Mouse (Mus musculus) forebrain, embryonic 14.5 days (tissue): ENCODE data around the gene Nek10. TPM values are rescaled to one million over a fixed set of nuclear protein-coding genes. Genes with fewer than 3 reads are reported as not detected.
A peak's percentile ranks its signal among the peaks of the same experiment; 100 is the strongest.

Source experiments
- ATAC-seq: fragments of 200-750 bp; cut with Nextera tagmentation; 2 replicates; pipeline ENCODE4 v1.8.0; 2017; ENCODE audit warnings: mild to moderate bottlenecking, moderate library complexity
- DNase-seq: peaks from one replicate; pipeline ENCODE4 v3.0.0-alpha.2; 2015; ENCODE audit warnings: low spot score
- H3K27ac ChIP-seq: fragments of 300-500 bp; sonication (generic); 2 replicates; pipeline ENCODE4 v1.5.1; 2014; ENCODE audit warnings: low read depth, mild to moderate bottlenecking, control low read depth, low read length, moderate library complexity
- H3K27me3 ChIP-seq: fragments of 300-500 bp; sonication (generic); replicated peaks from 2 replicates; pipeline ENCODE4 v1.6.1; 2014; ENCODE audit warnings: low read length, control low read depth, mixed read lengths; ENCODE audit not compliant: control insufficient read depth, insufficient read depth
- H3K36me3 ChIP-seq: fragments of 300-500 bp; sonication (generic); 2 replicates; pipeline ENCODE4 v1.6.1; 2014; ENCODE audit warnings: low read length, control low read depth; ENCODE audit not compliant: control insufficient read depth, insufficient read depth
- H3K4me1 ChIP-seq: fragments of 300-500 bp; sonication (generic); 2 replicates; pipeline ENCODE4 v1.6.1; 2014; ENCODE audit warnings: antibody characterized with exemption, low read length, control low read depth; ENCODE audit not compliant: control insufficient read depth, insufficient read depth
- H3K4me2 ChIP-seq: fragments of 300-500 bp; sonication (generic); 2 replicates; pipeline ENCODE4 v1.6.1; 2014; ENCODE audit warnings: mild to moderate bottlenecking, control low read depth, low read length
- H3K4me3 ChIP-seq: fragments of 300-500 bp; sonication (generic); 2 replicates; pipeline ENCODE4 v1.5.1; 2014; ENCODE audit warnings: low read depth, low read length, control low read depth
- H3K9ac ChIP-seq: fragments of 300-500 bp; sonication (generic); 2 replicates; pipeline ENCODE4 v1.6.1; 2014; ENCODE audit warnings: mild to moderate bottlenecking, low read length, control low read depth, moderate library complexity
- H3K9me3 ChIP-seq: fragments of 300-500 bp; sonication (generic); replicated peaks from 2 replicates; pipeline ENCODE4 v1.6.1; 2016; ENCODE audit warnings: low read length, control low read depth, mixed read lengths; ENCODE audit not compliant: control insufficient read depth
- WGBS: fragments of 180-500 bp; shearing (Covaris S2); extraction: QIAGEN DNeasy Blood & Tissue Kit; methylation state at CpG from one replicate; pipeline ENCODE4 v1.1.7; 2014; 5-methylcytosine and 5-hydroxymethylcytosine counted together
- polyA plus RNA-seq: library from polyadenylated mRNA; unstranded; fragments of >200 nt; fragmentation: Nextera tagmentation; extraction: Ambion mirVana; gene quantifications from 2 replicates; pipeline ENCODE4 v1.2.1, GENCODE M21; 2014

The Nek10 gene
- polyA plus RNA-seq, 1 experiment from 2014 or later = 0.04 TPM

DNA sequence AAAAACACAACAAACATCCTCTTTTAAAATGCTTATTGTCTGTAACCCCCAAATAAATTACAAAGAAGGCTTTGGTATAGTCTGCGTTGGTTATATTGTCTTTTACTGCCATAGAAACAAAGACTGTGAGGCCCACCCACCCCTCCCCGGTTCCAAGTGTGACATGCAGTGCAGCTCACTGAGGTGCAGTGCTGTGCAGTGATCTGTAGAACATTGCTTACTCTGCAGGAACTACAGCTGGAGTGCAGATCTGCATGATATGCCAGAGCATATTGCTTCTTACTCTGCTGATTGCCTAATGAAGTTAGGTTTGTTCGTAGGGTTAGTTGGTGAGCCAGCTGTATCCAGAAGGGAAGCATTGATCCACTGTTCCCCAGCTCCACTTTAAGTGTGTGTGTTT, 57.1 kb downstream of the Nek10 start:
- Histone ChIP-seq H3K27ac (no peak overlapping the region), H3K36me3 (no peaks in the 10 kb centered on the region), H3K9me3 (no peaks in the 10 kb centered on the region), H3K4me3 (no peak overlapping the region), H3K9ac (no peak overlapping the region), H3K4me1 (no peaks in the 10 kb centered on the region), H3K27me3 (no peaks in the 10 kb centered on the region), H3K4me2 (no peak overlapping the region)
- ATAC-seq = no peak
- DNase-seq = no peak
- 48% methylated on average over 3 of the region's 3 CpGs for WGBS

DNA sequence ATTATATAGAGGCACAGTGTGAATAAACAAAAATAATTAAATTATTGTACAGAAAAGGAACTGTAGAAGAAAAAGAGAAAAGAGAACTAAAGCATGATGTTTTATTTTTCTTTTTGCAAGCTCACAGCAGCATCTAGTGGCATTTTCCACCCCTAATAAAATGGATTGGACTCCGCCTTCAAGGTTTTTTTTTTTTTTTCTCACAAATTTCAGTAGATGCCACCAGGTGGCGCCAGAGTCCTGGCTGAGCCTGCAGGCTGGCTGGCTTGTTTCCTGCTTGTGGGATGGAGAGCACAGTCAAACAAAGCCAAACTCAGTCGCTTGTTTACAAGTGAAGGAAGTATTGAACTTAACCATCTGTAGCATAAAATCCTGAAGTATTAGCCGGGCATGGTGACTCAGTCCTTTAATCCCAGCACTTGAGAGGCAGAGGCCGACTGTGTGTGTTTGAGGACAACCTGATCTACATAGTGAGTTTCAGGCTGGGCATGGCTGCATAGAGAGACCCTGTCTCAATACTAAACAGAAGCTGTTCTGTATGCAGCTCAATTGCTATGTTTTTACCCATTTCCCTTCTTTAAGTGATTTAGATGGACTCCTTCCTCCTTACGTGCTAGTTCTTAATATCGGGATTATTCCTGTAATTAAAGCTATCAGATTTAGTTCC, 60.6 kb downstream of the Nek10 start:
- Histone ChIP-seq H3K27me3 (no peaks in the 10 kb centered on the region), H3K36me3 (no peaks in the 10 kb centered on the region), H3K9me3 (no peaks in the 10 kb centered on the region), H3K4me1 (no peaks in the 10 kb centered on the region), H3K9ac (no peak overlapping the region), H3K4me3 (no peak overlapping the region), H3K4me2 (no peak overlapping the region), H3K27ac (no peak overlapping the region)
- 23% methylated on average over 7 of the region's 7 CpGs for WGBS
- DNase-seq (peak; percentile 91), ATAC-seq (peak; percentile 84)

DNA sequence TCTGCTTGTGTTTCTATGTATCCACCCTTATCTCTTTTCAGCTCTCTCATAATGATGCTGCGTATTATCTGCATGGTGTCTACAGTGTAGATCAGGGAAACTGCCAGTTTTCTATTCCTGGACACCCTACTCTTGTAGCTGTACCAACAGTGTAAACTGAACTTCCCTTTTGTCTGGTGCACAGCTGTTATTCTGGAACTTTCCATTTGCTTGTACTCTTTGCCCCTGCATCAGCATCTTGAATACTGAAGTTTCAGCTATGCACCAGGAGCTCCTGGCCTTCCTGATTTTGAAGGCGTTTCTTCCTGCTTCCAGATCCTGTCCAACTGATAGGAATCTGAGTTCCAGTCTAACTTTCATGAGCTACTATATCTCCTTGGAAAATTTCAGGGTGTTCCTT, 66.0 kb downstream of the Nek10 start:
- no peak for ATAC-seq
- H3K9me3 ChIP-seq = no peaks in the 10 kb centered on the region
- 88% methylated on average over 2 of the region's 2 CpGs for WGBS
- H3K27ac ChIP-seq = no peak overlapping the region
- no peak overlapping the region for H3K9ac ChIP-seq
- no peak for DNase-seq
- H3K36me3 ChIP-seq = no peaks in the 10 kb centered on the region
- no peak overlapping the region for H3K4me2 ChIP-seq
- no peaks in the 10 kb centered on the region for H3K27me3 ChIP-seq
- no peaks in the 10 kb centered on the region for H3K4me1 ChIP-seq
- no peak overlapping the region for H3K4me3 ChIP-seq

DNA sequence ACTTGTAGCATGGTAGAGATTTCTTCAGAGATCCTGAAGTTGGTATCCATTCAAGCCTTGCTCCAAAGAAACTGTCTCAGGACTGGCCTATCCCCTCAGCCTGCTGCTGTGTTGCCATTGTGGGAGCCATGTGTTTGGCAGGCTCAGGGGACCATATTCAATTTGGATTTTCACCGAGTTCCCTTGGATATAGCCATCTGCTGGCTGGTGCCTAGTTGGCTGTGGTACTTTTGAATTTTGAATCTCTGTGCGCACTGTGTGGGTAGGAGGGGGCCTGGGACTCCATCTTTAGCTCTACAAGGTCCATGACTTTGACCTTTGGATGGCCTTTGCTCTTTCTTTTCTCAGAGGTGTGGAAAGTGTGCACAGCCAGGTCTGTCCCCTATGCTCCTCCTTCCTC, 66.8 kb downstream of the Nek10 start:
- Histone ChIP-seq H3K9me3 (no peaks in the 10 kb centered on the region), H3K27me3 (no peaks in the 10 kb centered on the region), H3K27ac (no peak overlapping the region), H3K4me3 (no peak overlapping the region), H3K36me3 (no peaks in the 10 kb centered on the region), H3K4me2 (no peak overlapping the region), H3K4me1 (no peaks in the 10 kb centered on the region), H3K9ac (no peak overlapping the region)
- ATAC-seq = 0 out of 2 replicates have a peak, but pooled peaks have one; percentile 18
- DNase-seq = no peak
- 84% methylated on average over 2 of the region's 2 CpGs for WGBS

DNA sequence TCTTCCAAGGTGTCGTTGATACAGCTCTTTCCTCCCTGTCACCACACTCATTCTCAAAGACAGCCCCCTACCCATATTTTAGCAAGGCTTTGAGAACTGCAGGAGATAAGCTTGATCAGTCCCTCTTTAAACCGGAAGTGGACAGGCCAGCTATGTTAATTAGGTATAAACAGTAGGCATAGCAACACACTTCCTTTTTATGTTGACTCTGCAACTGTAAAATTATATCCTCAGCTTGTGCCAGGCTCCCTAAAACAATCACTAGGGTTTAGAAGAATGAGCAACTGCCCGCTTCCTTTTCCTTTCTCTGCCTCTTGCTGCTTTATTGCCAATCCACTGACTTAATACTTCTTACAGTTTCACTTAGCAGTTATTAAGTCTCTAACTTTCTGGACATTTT, 67.2 kb downstream of the Nek10 start:
- DNase-seq = no peak
- ATAC-seq = no peak
- Histone ChIP-seq H3K4me3 (no peak overlapping the region), H3K9ac (no peak overlapping the region), H3K9me3 (no peaks in the 10 kb centered on the region), H3K4me1 (no peaks in the 10 kb centered on the region), H3K27me3 (no peaks in the 10 kb centered on the region), H3K4me2 (no peak overlapping the region), H3K27ac (no peak overlapping the region), H3K36me3 (no peaks in the 10 kb centered on the region)
- 76% methylated on average over 3 of the region's 3 CpGs for WGBS

DNA sequence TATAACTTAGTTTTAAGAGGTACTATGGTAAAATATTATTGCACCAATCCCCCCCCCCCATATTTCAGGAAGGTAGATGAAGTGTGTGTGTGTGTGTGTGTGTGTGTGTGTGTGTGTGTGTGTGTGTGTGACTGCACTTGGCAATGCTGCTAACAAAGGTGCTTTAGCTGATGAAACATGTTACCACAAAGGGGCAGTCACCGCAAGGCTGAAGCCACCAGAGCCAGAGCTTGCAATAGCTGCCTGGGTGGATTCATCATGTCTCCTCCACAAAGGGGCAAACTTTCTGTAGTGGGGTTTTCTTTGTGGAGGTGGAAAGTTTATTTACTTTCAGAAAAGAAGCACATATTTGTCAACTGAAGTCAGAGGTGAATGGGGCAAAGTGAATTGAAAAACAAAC, 67.9 kb downstream of the Nek10 start:
- Histone ChIP-seq H3K4me2 (no peak overlapping the region), H3K4me1 (no peaks in the 10 kb centered on the region), H3K9ac (no peak overlapping the region), H3K27ac (no peak overlapping the region), H3K4me3 (no peak overlapping the region), H3K27me3 (no peaks in the 10 kb centered on the region), H3K9me3 (no peaks in the 10 kb centered on the region), H3K36me3 (no peaks in the 10 kb centered on the region)
- ATAC-seq (no peak), DNase-seq (no peak)
- 90% methylated on average over 1 of the region's 1 CpGs for WGBS

DNA sequence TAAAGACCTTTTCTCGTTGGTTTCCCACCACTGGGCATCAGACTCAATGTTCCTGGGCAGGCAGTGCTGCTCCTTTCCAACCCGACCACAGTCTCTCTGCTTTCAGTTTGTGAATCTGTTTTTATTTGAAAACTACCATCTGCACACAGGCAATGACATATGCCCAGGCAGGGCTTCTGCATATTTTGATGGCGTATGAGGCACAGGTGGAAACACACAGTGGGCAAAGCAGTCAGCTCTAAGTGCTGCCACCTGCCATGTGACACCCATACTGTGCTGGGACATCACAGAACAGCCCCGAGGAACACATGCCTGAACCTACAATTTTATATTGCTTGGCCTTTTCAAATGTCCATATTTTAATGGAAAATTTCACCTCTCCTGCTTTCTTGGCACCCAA, 68.5 kb downstream of the Nek10 start:
- Histone ChIP-seq H3K27me3 (no peaks in the 10 kb centered on the region), H3K36me3 (no peaks in the 10 kb centered on the region), H3K9me3 (no peaks in the 10 kb centered on the region), H3K4me3 (no peak overlapping the region), H3K27ac (no peak overlapping the region), H3K4me1 (no peaks in the 10 kb centered on the region), H3K4me2 (no peak overlapping the region), H3K9ac (no peak overlapping the region)
- WGBS = 65% methylated on average over 4 of the region's 4 CpGs
- ATAC-seq (peak; percentile 83; the same call in 1 of the 2 replicates), DNase-seq (peak; percentile 36)

DNA sequence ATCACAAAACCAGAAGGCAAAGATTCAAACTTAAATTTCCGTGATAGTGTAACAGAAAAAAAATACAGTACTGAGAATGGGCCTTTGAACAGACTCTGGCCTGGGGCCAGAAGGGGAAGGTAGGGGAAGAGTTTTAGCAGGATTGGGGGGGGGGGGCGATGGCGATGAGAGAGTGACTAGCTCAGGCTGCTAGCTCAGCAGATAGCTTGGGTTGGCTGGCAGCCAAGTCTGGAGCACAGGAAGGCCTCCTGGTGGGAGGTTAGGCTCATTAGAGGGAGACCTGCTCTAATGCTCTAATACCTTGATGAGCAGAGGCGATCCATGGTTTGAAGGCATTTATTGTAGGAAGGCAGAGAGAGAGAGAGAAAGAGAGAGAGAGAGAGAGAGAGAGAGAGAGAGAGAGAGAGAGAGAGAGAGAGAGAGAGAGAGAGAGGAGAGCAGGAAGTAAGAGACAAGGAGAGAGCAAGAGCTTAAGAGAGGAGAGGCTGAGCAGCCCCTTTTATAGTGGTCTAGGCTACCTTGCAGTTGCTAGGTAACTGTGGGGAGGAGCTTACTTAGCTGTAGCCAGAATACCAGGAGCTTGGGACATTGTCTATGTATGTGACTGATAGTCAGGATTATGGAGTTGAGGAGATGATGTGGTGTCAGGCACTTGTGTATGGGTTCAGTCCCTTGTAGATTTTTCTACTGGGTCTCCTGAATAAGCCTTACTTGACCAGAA, 90.9 kb downstream of the Nek10 start:
- H3K4me3 ChIP-seq = no peak overlapping the region
- H3K27me3 ChIP-seq = no peaks in the 10 kb centered on the region
- no peak overlapping the region; the same call in 1 of the 2 replicates for H3K27ac ChIP-seq
- WGBS = 16% methylated on average over 4 of the region's 4 CpGs
- DNase-seq = peak; percentile 71
- H3K36me3 ChIP-seq = no peaks in the 10 kb centered on the region
- H3K9me3 ChIP-seq = no peaks in the 10 kb centered on the region
- no peak overlapping the region for H3K4me2 ChIP-seq
- ATAC-seq = peak; percentile 69
- H3K9ac ChIP-seq = no peak overlapping the region
- H3K4me1 ChIP-seq = no peaks in the 10 kb centered on the region

DNA sequence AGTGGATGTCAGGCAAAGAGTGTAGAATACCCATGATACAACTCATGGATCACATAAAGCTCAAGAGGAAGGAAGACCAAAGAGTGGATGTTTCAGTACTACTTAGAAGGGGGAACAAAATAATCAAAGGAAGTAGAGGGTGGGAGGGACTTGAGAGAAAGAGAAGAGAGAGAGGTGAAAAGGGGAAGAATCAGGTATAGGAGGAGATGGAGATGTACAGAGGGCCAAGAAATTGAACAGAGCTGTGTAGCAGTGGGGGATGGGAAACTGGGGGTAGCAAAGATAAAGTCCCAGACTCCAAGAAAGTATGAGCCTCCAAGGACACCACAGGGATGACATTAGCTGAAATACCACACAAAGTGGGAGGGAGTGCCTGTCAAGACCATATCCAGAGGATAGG, 91.6 kb downstream of the Nek10 start:
- ATAC-seq (no peak), DNase-seq (no peak)
- no peak overlapping the region for H3K27ac ChIP-seq
- no peaks in the 10 kb centered on the region for H3K9me3 ChIP-seq
- H3K4me2 ChIP-seq = no peak overlapping the region
- no peaks in the 10 kb centered on the region for H3K27me3 ChIP-seq
- no peaks in the 10 kb centered on the region for H3K36me3 ChIP-seq
- no peaks in the 10 kb centered on the region for H3K4me1 ChIP-seq
- H3K9ac ChIP-seq = no peak overlapping the region
- no peak overlapping the region for H3K4me3 ChIP-seq
